Mouse (Mus musculus) thymus, postnatal 36 days (tissue): ENCODE data around the gene Enoph1.

ENCODE experiments used
- DNase-seq, 2 experiments: peaks; one replicate each; pipeline ENCODE4 v3.0.0; 2022; ENCODE audit warnings: mixed read lengths in 2 of 2

Gene Enoph1

DNA sequence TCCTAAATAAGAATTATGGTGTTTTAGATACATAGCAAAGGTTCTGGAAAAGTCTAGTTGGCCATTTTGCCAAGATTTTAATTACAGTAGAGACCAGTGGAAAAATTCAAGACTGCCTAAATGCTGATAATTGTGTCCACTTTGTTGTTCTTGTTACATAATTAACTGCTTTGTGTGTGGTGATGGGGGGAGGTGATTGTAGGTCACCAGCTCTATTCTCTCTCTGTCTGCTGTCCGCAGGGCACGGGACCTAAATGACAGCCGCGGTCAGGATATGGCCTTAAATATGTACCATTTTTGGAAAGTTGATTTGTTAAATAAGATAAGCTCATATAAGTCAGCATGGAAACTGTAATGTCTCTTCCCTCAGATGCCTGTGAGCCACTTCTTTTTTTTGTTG, 1.5 kb downstream of the Enoph1 start:
- no peak for DNase-seq

GRCm38 (mm10) chr5:100042467-100042866, 2.7 kb downstream of the Enoph1 start:
- no peak for DNase-seq

- no peak for DNase-seq
Measured at GRCm38 (mm10) chr5:100043361-100043760, 3.6 kb downstream of the Enoph1 start.

DNA sequence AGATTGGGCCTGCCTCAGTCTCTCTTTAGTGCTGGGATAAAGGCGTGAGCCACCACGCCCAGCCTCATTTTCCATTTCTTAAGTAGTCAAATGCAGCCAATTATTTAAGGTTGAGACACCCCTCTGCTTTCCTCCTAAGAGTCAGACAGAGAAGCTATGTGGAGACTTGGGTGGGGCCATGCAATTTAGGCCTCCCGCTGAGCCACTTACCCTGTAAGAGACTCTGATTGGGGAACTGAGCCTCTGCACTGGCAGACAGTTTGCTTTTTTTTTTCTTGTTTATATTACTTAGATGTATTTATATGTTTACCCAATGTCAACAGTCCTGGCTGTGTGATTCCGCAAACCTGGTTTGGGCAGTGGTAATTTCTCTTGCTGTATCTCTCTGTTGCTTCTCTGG, 4.2 kb downstream of the Enoph1 start:
- DNase-seq, result no peak

GRCm38 (mm10) chr5:100044621-100045020, 4.8 kb downstream of the Enoph1 start:
- no peak for DNase-seq

DNA sequence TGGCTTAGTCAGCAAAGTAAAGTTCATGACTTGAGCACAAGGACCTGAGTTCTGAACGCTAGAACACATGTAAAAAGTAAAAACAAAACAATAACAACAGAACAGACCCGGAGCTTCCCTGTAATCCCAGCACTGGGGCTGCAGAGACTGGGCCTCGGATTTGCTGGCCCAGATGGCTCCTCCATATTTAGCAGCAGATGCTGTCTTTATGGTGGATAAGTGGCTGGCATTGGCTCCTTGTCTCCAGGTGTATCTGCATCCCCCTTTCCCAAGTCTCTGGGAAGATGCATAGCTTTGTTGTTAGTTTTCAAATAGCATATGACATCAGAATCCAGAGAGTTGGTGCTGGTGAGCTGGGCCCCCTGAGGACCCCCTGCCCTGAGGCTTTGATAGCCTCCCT, 6.3 kb downstream of the Enoph1 start:
- DNase-seq, result no peak

GRCm38 (mm10) chr5:100047143-100047640, 7.4 kb downstream of the Enoph1 start:
- DNase-seq, result no peak

GRCm38 (mm10) chr5:100047871-100048270, 8.1 kb downstream of the Enoph1 start:
- no peak for DNase-seq

GRCm38 (mm10) chr5:100049904-100050303, 10.1 kb downstream of the Enoph1 start:
- no peak for DNase-seq

GRCm38 (mm10) chr5:100052728-100053127, 12.9 kb downstream of the Enoph1 start:
- DNase-seq, result no peak

DNA sequence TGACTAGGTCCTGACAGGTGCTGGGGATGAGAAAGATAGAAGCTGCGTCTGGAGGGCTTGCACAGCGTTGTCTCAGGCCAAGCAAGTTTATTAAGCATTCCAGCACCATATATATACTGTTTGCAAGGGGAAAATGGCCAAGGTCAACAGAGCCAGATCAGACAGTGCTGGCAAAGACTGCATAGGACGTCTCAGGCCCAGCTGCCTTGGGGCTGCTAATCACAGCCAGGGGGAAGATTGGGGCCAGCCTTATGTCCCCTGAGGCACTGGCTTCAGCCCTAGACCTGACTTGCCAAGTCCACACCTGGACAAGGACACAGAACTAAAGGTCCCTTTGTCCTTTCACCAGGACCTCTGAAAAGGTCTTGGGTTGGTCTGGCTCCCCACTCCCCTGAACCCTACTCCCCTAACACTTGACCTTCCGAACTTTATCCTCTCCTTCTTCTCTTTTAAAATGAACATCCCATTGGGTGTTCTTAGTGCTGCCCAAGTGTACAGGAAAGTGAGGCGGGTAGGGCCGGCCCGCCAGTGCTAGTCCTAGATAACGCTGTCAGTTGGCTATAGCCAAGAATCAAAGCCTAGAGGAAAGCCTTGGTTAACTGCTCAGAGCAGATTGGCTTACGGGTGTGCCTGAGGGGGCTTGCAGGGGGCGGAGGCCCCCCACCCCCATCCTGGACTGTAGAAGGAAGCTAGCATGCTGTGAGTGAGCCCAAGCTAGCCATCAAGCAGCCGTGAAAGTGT, 15.2 kb downstream of the Enoph1 start:
- no peak for DNase-seq

- no peak for DNase-seq
Measured at GRCm38 (mm10) chr5:100055866-100056369, 16.1 kb downstream of the Enoph1 start.

GRCm38 (mm10) chr5:100057461-100058209, 17.9 kb downstream of the Enoph1 start:
- DNase-seq, result no peak

- no peak for DNase-seq
Measured at GRCm38 (mm10) chr5:100058729-100059128, 18.9 kb downstream of the Enoph1 start.

DNA sequence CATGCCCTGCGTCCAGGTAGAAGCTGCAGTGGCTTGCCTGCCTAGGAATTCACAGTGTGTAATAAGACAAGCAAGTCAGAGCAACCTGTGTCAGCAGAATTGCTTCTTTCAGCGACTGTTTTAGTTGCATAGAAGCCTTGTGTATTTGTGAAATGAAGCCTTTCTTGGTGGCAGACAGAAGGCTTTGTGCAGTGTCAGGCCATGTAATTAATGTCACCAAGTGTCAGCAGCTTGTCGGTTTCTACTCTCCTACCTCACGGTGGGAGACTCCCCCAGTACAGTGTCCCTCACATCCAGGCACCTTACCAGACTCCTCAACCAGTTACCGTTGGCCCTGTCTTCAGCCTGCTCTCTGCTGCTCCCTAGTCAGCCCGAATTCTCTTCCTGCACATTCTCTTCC, 19.5 kb downstream of the Enoph1 start:
- DNase-seq, result no peak

DNA sequence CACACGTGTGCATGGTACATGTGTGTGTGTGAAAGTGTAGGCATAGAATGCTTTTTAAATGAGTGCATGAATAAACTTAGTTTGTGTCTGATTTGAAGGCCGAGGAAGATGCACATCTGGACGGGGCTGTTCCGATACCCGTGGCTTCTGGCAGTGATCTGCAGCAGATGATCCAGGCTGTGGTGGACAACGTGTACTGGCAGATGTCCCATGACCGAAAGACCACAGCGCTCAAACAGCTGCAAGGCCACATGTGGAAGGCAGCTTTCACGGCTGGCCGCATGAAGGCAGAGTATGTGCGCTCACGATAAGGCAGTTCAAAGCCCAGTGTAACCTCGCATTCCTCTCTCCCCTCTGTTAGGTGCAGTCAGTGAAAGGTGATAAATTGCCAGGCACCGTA, 21.1 kb downstream of the Enoph1 start:
- no peak for DNase-seq

DNA sequence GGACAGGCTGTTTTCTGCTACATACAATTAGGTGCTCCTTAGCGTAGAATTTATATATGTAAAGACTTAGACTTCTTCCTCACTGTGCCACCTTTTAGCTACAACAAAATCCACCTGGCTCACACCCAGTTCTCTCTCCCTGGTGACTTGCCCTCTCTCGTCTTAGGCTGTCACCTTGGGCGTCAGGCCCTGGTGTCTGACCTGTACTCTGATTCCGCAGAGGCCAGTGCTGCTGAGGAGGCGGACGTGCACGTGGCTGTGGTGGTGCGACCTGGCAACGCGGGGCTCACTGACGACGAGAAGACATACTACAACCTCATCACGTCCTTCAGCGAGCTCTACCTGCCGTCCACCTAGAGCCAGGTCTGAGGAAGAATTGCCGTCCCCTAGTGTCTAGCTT, 27.8 kb downstream of the Enoph1 start:
- no peak for DNase-seq

DNA sequence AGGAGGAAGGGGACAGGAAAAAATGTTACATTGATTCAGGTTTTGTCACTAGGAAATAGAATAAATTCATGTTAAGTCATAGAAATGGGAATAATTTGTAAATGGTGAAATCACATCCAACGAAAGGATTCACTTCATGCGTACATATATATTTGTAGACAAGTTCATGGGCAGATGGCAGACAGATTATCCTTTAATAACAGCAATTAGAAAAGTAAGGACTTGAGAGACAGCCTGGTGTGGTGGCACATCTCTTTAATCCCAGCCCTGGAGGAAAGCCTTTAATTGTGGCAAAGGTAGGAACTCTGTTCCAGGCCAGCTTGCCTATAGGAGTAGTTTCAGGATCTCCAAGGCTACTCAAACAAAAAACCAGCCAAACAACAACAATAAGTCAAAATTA, 29.7 kb downstream of the Enoph1 start:
- DNase-seq, result no peak

GRCm38 (mm10) chr5:100070255-100070654, 30.5 kb downstream of the Enoph1 start:
- DNase-seq, result peak; percentile 77 to 83

- DNase-seq, result no peak
Measured at GRCm38 (mm10) chr5:100071541-100071940, 31.8 kb downstream of the Enoph1 start.

DNA sequence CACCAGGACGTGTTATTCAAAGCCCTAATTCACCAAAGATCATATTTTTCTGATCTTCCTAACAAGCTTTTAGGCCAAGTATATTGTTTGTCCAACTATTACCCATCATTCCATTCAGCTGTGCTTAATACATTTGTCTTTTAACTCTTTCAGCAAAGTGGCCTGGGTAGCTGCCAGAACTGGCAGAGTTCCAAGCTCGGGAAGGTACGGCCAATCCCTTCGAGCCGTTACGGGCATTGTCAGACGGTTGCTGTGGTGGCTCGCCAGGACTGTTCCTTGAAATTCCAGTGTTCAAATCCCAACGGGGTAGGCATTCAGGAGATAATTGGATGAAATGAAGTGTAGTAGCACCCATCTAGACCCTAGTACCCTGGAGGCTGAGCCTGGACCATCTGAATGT, 32.8 kb downstream of the Enoph1 start:
- DNase-seq, result no peak

DNA sequence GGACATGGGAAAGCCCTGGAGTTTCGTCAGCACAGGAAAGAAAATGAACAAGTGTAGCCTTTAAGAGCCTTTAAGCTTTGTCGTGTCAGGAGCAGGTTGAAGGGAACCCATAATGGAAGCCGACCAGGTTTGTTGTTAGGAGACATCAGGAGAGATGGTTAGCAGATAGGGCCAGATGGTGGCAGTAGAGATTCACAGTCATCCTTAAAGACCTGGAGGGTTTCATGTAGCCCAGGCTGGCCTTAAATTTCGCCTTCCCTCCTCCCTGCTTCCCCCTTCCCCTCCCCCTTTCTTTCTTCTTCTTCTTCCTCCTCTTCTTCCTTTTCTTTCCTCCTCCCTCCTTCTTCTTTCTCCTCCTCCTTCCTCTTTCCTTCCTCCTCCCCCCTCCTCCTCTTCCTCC, 34.8 kb downstream of the Enoph1 start:
- DNase-seq, result no peak

DNA sequence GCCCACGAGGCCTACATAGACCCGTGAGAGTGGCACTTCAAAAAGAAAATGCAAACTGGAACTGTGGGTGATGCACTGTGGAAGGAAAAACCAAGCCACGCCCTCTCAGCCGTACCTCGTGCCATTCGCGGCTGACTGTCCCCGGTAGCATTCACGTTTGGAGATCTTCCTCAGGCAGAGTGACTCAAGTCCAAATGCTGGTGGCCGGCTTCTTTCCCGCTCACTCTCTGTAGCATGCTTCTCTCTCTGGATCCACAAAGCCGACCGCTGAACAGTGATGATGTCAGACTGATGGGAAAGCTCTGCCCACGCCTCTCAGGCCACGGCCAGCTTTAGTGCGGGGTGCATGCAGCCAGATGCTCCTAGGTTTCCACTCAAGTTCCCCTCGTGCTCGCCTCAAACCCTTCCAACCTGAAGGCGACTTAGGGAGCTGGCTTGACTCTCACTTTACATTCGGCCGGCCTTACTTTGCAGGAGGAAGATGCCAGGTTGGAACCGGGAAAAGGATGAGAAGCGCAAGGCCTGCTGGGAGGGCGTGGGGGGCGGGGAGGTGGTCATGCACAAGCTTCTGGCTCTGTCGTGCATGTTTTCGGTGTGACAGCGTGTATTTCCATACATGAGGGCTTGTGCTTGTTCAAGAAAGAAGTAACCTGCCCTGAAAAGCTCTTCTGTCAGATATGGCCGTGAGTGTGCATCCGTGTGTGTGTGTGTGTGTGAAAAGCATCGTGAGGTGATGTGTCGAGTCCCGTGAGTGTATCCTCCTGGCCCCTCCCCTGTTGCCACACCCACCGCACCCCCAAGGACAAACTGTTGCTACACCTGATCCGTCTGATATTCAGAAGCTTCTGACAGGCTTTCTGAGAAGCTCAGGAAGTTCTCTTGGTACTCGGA, 39.5 kb downstream of the Enoph1 start:
- DNase-seq, result peak in 1 of 2 experiments; percentile 25
